Mouse (Mus musculus) monocyte, adult 2 months (primary cell): ENCODE data around the gene Tedc1.

ENCODE experiments used
- DNase-seq, 2 experiments: peaks; one replicate each; pipeline ENCODE4 v3.0.0; 2022; ENCODE audit warnings: low spot score in 2 of 2, low read depth in 1 of 2

Tedc1 gene

GRCm38 (mm10) chr12:113152272-113152661 is 4.0 kb upstream of the Tedc1 start:
- peak in 1 of 2 experiments; percentile 41 for DNase-seq

GRCm38 (mm10) chr12:113152991-113153525 is 3.2 kb upstream of the Tedc1 start:
- no peak for DNase-seq

- peak in 1 of 2 experiments; percentile 51 for DNase-seq
Observed at GRCm38 (mm10) chr12:113153971-113154370, 2.2 kb upstream of the Tedc1 start.

- DNase-seq, result no peak
Observed at GRCm38 (mm10) chr12:113154747-113155075, 1.5 kb upstream of the Tedc1 start.

- DNase-seq, result peak in 1 of 2 experiments; percentile 52
Observed at GRCm38 (mm10) chr12:113155076-113155771, 997 bp upstream of the Tedc1 start.

- DNase-seq, result no peak
Observed at GRCm38 (mm10) chr12:113156540-113156929, 314 bp downstream of the Tedc1 start.

- DNase-seq, result no peak
Observed at GRCm38 (mm10) chr12:113157002-113157401, 781 bp downstream of the Tedc1 start.

- no peak for DNase-seq
Observed at GRCm38 (mm10) chr12:113157521-113157920, 1.3 kb downstream of the Tedc1 start.

GRCm38 (mm10) chr12:113157971-113158370 is 1.8 kb downstream of the Tedc1 start:
- no peak for DNase-seq

- no peak for DNase-seq
Observed at GRCm38 (mm10) chr12:113163561-113164006, 7.4 kb downstream of the Tedc1 start.

GRCm38 (mm10) chr12:113168031-113168536 is 11.9 kb downstream of the Tedc1 start:
- DNase-seq, result no peak

GRCm38 (mm10) chr12:113176960-113177725 is 20.9 kb downstream of the Tedc1 start:
- DNase-seq, result no peak

GRCm38 (mm10) chr12:113181020-113181419 is 24.8 kb downstream of the Tedc1 start:
- no peak for DNase-seq

GRCm38 (mm10) chr12:113184945-113185344 is 28.7 kb downstream of the Tedc1 start:
- no peak for DNase-seq

- DNase-seq, result no peak
Observed at GRCm38 (mm10) chr12:113185442-113186291, 29.4 kb downstream of the Tedc1 start, which contains the start of gene Tmem121. Gene Tmem121, plus strand, starts transcription at chr12:113185930.

- DNase-seq, result no peak
Observed at GRCm38 (mm10) chr12:113186326-113187010, 30.2 kb downstream of the Tedc1 start.

GRCm38 (mm10) chr12:113187011-113187375 is 30.8 kb downstream of the Tedc1 start:
- DNase-seq, result no peak

GRCm38 (mm10) chr12:113187584-113188295 is 31.5 kb downstream of the Tedc1 start:
- DNase-seq, result peak; percentile 27 to 52

- DNase-seq, result no peak
Observed at GRCm38 (mm10) chr12:113188349-113189055, 32.3 kb downstream of the Tedc1 start.
